Mouse (Mus musculus): ENCODE data around the gene Scn1b.

Scn1b gene

GRCm38 (mm10) chr7:31149751-31150565, 23.2 kb upstream of the Scn1b start:
- no peak for DNase-seq (ENCODE audit: low spot score)

- DNase-seq (ENCODE audit: low spot score), result no peak
Observed at GRCm38 (mm10) chr7:31149271-31149670, 22.5 kb upstream of the Scn1b start.

GRCm38 (mm10) chr7:31148756-31149155, 22.0 kb upstream of the Scn1b start:
- DNase-seq (ENCODE audit: low spot score), result no peak

DNA sequence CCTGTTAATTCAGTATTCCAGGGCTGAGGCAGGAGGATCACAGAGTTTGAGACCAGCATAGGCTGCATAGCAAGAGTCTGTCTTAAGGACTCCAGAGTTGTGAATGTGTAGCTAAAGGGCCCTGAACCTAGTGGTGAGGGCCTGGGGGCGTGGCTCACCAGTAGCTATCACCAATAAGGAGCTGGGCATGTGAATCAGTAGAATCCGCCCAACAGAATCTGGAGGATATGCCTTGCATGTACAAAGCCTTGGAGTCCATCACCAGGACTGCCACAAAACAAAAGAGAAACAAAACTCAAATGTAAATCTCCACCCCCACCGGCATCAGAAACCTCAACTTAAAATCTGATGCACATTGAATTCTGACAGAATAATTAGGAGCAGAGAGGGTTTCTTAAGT, 21.3 kb upstream of the Scn1b start:
- no peak for DNase-seq (ENCODE audit: low spot score)

DNA sequence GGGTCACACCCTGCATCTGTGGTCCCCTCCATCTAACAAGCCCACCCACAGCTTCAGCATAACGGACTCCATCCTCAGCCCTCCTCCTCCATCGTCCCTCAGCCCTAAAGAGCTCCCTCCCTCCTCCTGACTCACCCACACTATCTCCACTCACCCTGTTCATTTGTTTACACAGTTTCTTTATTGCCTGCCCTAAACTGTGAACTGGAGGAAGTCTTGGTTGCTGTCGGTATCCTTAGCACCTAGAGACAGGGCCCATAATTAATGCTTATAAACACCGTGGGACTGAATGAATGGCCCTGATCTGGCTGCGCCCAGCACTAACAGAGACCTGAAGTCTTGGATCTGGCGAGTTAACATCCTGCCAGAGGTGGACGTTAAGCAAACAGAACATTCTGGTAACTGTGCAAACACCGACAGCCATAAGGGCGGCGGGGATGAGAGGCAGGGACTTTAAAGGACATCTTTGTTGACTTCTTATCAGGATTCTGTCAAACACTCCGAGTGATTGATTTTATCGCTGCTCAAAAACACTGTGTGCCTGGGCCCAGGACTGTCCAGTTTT, 18.9 kb upstream of the Scn1b start:
- no peak for DNase-seq (ENCODE audit: low spot score)

- no peak for DNase-seq (ENCODE audit: low spot score)
Observed at GRCm38 (mm10) chr7:31144886-31145285, 18.1 kb upstream of the Scn1b start.

- DNase-seq (ENCODE audit: low spot score), result no peak
Observed at GRCm38 (mm10) chr7:31140941-31141340, 14.1 kb upstream of the Scn1b start.

DNA sequence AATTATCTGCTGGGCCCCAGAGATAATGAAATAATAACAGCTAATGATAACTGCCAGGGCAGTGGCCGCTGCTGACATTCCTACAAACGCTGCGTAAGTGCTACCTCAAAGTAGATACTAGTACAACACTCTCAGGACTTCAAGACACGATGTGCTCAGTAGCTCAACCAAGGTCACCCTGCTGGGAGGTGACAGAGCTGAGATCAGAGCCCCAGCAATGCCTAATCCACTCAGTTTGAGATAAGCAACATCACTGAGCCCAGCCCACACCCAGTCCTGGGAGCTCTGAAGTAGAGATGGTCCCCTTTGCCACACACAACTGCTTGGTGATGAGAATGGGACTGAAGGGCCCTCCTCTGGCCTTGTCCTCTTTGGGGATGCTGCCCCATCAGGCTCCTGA, 13.5 kb upstream of the Scn1b start:
- DNase-seq (ENCODE audit: low spot score), result no peak

DNA sequence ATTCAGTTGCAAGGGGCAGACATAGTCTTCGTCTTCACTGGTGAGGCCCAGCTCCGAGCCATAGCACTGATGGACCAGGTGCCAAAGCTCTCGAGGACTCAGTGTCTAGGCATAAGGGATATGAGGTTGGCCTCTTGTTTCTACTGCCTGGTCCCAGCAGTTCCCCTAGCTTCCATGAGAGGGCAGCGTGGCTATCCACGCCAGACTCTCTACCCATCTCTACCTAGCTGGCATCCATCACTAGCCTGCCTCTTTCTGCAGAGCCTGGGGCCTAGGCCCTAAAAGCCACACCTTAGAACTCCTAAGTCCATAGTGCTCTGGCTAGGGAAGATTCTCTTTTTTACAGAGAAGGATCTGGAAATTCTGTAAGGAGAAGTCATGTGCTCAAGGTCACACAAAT, 13.0 kb upstream of the Scn1b start:
- DNase-seq (ENCODE audit: low spot score), result no peak

DNA sequence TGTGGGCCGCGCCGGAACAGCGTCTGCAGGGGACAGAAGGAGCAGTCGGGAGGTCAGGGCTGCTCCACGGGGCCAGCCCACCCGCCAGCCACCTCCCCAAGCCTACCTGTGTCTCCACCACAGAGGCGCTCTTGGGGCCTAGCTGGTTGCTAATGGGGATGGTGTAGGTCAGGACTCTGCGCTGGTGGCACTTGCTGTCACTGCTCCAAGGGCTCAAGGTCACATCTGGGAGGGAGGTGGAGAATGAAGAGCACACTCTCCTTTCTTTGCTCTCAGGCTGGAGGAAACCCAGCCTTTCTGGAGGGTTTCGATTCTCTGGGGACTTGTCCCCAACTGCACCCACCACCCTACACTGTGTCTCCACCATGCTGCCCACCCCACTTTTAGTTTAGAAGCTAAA, 8.9 kb upstream of the Scn1b start:
- no peak for DNase-seq (ENCODE audit: low spot score)

- no peak for DNase-seq (ENCODE audit: low spot score)
Observed at GRCm38 (mm10) chr7:31131866-31132265, 5.1 kb upstream of the Scn1b start.

DNA sequence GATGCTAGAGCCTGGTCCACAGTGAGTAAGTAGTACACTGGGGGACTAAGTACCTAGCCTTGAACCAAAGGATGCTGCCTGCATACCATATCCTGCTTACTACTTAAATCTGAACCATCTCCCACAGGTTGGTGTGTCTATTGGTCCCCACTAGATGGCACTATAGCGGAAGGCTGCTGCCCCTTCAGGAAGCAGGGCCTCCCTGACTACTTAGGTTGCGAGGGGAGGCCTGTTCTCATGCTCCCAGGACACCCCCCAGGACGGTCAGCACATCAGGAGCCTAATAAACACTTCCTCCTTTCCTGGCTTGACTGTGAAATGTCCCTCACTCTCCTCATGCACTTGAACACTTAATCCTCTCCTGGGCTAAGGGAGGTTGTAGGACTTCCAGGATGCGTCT, 4.0 kb upstream of the Scn1b start:
- DNase-seq (ENCODE audit: low spot score), result no peak

DNA sequence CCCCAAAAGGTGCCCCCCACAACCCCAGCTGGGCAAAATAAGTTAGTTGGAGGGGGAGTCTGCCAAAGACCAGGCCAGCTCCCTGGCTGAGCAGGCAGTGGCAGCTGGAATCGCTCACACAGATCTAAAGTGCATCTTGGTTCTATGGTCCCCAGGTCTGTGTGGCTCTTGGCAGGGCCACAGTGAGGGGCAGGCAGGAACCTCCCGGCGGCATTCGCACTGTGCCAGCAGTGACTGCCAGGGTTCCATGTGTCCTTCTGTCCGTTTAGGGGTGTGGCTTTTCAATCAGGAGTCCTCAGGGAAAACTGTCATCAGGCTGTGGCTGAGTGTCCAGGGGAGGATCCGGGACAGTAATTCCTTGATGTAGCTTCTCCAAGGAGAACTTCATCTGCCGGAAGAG, 3.4 kb upstream of the Scn1b start:
- no peak for DNase-seq (ENCODE audit: low spot score)

- no peak for DNase-seq (ENCODE audit: low spot score)
Observed at GRCm38 (mm10) chr7:31128157-31128705, 1.4 kb upstream of the Scn1b start.

- DNase-seq (ENCODE audit: low spot score), result no peak
Observed at GRCm38 (mm10) chr7:31126211-31126751, 522 bp downstream of the Scn1b start.

DNA sequence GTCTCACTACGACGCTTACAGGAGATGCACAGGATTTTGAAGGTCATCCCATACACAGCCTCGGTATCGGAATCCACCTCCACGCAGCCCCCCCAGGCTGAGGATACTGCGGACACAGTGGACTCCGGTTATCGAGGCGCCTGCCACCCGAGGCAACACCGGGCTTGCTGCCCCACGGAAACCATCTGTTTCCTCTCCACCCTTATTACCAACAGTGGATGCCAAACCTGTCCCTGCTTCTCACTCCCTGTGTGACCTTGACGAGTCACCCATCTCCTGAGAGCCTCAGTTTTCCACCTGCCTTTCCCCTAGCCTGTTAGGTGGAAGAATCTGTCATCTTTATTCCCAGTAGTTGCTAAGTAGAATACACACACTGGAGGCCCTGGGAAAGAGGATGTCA, 1.7 kb downstream of the Scn1b start:
- no peak for DNase-seq (ENCODE audit: low spot score)

- DNase-seq (ENCODE audit: low spot score), result no peak
Observed at GRCm38 (mm10) chr7:31124381-31124780, 2.4 kb downstream of the Scn1b start.

DNA sequence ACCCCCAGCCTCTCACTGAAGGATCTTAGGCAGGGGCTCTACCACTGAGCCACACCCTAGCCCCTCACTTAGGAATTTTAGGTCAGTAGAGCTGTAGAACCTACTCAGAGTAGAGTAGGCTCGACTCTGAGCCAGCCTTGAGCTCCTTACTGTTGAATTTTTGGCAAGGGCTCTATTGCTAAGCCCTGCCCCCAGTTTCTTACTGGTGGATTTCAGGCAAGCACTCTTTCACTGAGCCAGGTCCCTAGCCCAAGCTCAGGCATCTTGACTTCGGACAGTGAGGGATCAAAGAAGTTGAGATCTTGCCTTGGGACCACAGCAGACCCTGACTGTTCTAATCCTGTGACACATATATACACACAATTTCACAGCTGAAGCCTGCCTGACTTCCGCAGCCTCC, 3.1 kb downstream of the Scn1b start:
- DNase-seq (ENCODE audit: low spot score), result no peak

DNA sequence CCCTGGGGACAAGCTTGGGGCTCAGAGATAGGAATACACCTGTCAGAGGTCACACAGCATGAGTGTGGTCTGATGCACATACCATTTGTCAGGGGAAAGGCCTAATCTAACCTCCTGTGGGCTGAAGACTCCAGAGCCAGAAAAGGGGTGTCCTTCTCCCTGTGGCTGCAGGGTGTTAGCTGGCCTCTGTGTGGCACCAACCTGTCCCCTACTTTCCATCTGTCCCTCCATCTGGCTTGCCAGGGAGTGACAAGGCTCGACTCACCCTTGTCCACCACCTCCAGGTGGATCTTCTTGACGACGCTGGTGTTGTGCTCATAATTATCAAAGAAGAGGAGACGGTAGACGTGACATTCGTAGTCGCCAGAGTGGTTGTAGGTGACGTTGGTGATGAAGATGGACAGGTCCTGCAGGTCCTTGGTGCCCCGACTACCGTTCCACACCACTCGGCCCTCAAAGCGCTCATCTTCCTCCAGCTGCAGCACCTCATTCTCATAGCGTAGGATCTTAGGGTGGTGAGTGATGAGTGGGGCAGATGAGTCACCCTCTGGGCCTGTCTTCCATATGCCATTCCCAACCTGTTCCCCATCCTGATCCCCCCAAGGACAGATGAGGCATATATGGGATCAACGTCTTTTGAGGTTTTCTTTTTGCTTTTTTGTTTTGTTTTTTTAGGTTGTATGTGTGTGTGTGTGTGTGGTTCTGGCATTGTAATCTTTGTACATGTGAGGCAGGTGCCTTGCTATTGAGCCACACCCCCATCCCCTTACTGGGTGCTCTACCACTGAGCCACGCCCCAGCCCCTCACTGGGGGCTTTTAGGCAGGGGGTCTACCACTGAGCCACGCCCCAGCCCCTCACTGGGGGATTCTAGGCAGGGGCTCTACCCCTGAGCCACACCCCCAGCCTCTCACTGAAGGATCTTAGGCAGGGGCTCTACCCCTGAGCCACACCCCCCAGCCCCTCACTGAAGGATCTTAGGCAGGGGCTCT, 3.9 kb downstream of the Scn1b start:
- DNase-seq (ENCODE audit: low spot score), result no peak

GRCm38 (mm10) chr7:31119556-31119955, 7.2 kb downstream of the Scn1b start:
- DNase-seq (ENCODE audit: low spot score), result no peak

- DNase-seq (ENCODE audit: low spot score), result no peak
Observed at GRCm38 (mm10) chr7:31118486-31118885, 8.3 kb downstream of the Scn1b start.

- DNase-seq (ENCODE audit: low spot score), result no peak
Observed at GRCm38 (mm10) chr7:31117465-31117864, 9.3 kb downstream of the Scn1b start.

Data from ovary, postnatal 10 days (tissue).